Mouse (Mus musculus): ENCODE data around the gene Sardh.

Sardh gene

GRCm38 (mm10) chr2:27166999-27167398 lies 81.1 kb downstream of the Sardh start:
- DNase-seq (ENCODE audit: low spot score in 2 of 2): no peak

- no peak for DNase-seq (ENCODE audit: low spot score in 2 of 2)
Measured at GRCm38 (mm10) chr2:27166074-27166473, 82.1 kb downstream of the Sardh start.

GRCm38 (mm10) chr2:27164796-27165590 lies 83.1 kb downstream of the Sardh start, which contains the start of gene Dbh:
Dbh (plus strand) TSS chr2:27165233.
- peak; percentile 58 to 63 for DNase-seq (ENCODE audit: low spot score in 2 of 2)

GRCm38 (mm10) chr2:27163851-27164250 lies 84.3 kb downstream of the Sardh start:
- DNase-seq (ENCODE audit: low spot score in 2 of 2): peak in 1 of 2 experiments; percentile 56

GRCm38 (mm10) chr2:27162656-27163055 lies 85.5 kb downstream of the Sardh start:
- DNase-seq (ENCODE audit: low spot score in 2 of 2): no peak

GRCm38 (mm10) chr2:27161526-27161925 lies 86.6 kb downstream of the Sardh start:
- DNase-seq (ENCODE audit: low spot score in 2 of 2): no peak

GRCm38 (mm10) chr2:27156596-27156995 lies 91.5 kb downstream of the Sardh start:
- no peak for DNase-seq (ENCODE audit: low spot score in 2 of 2)

GRCm38 (mm10) chr2:27154466-27155185 lies 93.5 kb downstream of the Sardh start:
- DNase-seq (ENCODE audit: low spot score in 2 of 2): no peak

- no peak for DNase-seq (ENCODE audit: low spot score in 2 of 2)
Measured at GRCm38 (mm10) chr2:27149457-27149856, 98.7 kb downstream of the Sardh start.

- DNase-seq (ENCODE audit: low spot score in 2 of 2): no peak
Measured at GRCm38 (mm10) chr2:27146840-27147239, 101.3 kb downstream of the Sardh start.

- no peak for DNase-seq (ENCODE audit: low spot score in 2 of 2)
Measured at GRCm38 (mm10) chr2:27144957-27145356, 103.2 kb downstream of the Sardh start.

GRCm38 (mm10) chr2:27141950-27142693 lies 106.0 kb downstream of the Sardh start, which contains the start of gene Fam163b:
Fam163b (minus strand) TSS chr2:27142491.
- no peak for DNase-seq (ENCODE audit: low spot score in 2 of 2)
